Mouse (Mus musculus) gonadal fat pad, adult 2 months (tissue): ENCODE measurements around the gene Mindy4. TPM values are rescaled to one million over a fixed set of nuclear protein-coding genes. Genes with fewer than 3 reads are reported as not detected.
"Not testable (repeated sequence)": the region's sequence is repeated elsewhere in the genome, so short reads cannot be mapped to it uniquely, and the experiment has no call there.

ENCODE experiments used
- DNase-seq: peaks from one replicate; pipeline ENCODE4 v3.0.0-alpha.2; 2012; ENCODE audit warnings: low read depth
- polyA plus RNA-seq: library from polyadenylated mRNA; depleted of rRNA; stranded (reverse); fragments of >200 nt; gene quantifications from 2 replicates; pipeline ENCODE4 v1.2.3, GENCODE M21; 2012; rRNA removed

Gene Mindy4
- polyA plus RNA-seq, result 10.5 and 11.7 TPM in 2 replicates

- DNase-seq, result peak; percentile 22
Observed at GRCm38 (mm10) chr6:55202913-55203910, at the start of gene Mindy4. Gene Mindy4, plus strand, starts transcription at chr6:55203383.

- DNase-seq, result no peak
Observed at GRCm38 (mm10) chr6:55159256-55159655, 43.9 kb upstream of the Mindy4 start.

GRCm38 (mm10) chr6:55161311-55161761, 41.8 kb upstream of the Mindy4 start:
- no peak for DNase-seq

- no peak for DNase-seq
Observed at GRCm38 (mm10) chr6:55163046-55163584, 40.1 kb upstream of the Mindy4 start.

- no peak for DNase-seq
Observed at GRCm38 (mm10) chr6:55166777-55167463, 36.3 kb upstream of the Mindy4 start.

GRCm38 (mm10) chr6:55169818-55170217, 33.4 kb upstream of the Mindy4 start:
- no peak for DNase-seq

- DNase-seq, result no peak
Observed at GRCm38 (mm10) chr6:55171638-55172037, 31.5 kb upstream of the Mindy4 start.

GRCm38 (mm10) chr6:55173171-55173570, 30.0 kb upstream of the Mindy4 start:
- DNase-seq, result no peak

GRCm38 (mm10) chr6:55173941-55174349, 29.2 kb upstream of the Mindy4 start:
- no peak for DNase-seq

- DNase-seq, result no peak
Observed at GRCm38 (mm10) chr6:55174741-55175181, 28.4 kb upstream of the Mindy4 start, which contains the start of gene Inmt. Gene Inmt, minus strand, starts transcription at chr6:55175043.

- DNase-seq, result no peak
Observed at GRCm38 (mm10) chr6:55175456-55175855, 27.7 kb upstream of the Mindy4 start.

- DNase-seq, result no peak
Observed at GRCm38 (mm10) chr6:55175892-55176291, 27.3 kb upstream of the Mindy4 start.

- no peak for DNase-seq
Observed at GRCm38 (mm10) chr6:55177060-55177732, 26.0 kb upstream of the Mindy4 start.

GRCm38 (mm10) chr6:55179560-55179959, 23.6 kb upstream of the Mindy4 start:
- DNase-seq, result no peak

GRCm38 (mm10) chr6:55182655-55183430, 20.3 kb upstream of the Mindy4 start:
- DNase-seq, result no peak

- DNase-seq, result not testable (repeated sequence)
Observed at GRCm38 (mm10) chr6:55187827-55188226, 15.4 kb upstream of the Mindy4 start.

GRCm38 (mm10) chr6:55189406-55189805, 13.8 kb upstream of the Mindy4 start:
- no peak for DNase-seq

- no peak for DNase-seq
Observed at GRCm38 (mm10) chr6:55191537-55191936, 11.6 kb upstream of the Mindy4 start.

- DNase-seq, result no peak
Observed at GRCm38 (mm10) chr6:55193171-55193570, 10.0 kb upstream of the Mindy4 start.

- DNase-seq, result no peak
Observed at GRCm38 (mm10) chr6:55199047-55199446, 4.1 kb upstream of the Mindy4 start.

- DNase-seq, result no peak
Observed at GRCm38 (mm10) chr6:55203931-55204330, 748 bp downstream of the Mindy4 start.
